Mouse (Mus musculus): Measurements from ENCODE around the gene Olfr102.

Gene Olfr102

DNA sequence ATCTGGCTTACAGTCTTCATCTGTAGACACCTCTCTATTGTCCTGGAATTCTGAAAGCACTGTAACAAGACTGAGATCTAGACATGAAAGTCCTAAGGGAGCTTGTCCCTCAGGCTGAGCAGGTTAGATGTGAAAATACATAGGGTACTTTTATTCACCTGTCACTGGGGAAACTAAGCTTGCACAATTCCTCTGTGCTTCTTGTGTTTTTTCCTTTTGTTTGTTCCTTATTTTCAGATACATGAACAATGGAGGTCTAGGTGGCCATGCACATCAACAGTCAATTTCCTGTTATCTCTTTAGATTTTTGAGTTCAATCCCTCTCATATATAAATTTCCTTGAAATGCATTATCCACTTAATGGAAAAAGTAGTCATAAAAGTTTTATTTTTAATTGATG is at the start of gene Olfr102:
Olfr102 (minus strand) TSS at position 101 of the 400 bp plus-strand sequence.
- DNase-seq (ENCODE audit: low spot score): no peak

DNA sequence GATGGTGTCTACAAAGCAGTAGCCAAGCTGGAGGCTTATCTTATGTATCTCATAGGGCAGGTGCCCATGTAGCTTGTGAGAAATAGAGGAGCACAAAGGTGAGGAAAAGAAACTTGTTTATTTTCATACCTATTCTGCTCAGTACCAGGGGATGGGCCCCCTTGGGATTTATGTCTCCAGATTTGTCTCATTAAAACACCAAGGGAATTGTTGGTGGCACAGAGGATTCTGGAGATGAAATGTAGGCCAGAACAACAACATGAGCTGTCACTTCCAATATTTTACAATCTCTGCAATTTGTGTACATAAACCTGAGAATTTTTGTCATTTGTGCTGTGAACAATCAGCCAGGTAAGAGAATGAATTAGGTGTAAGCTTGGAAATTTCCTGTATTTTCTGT is 42.4 kb upstream of the Olfr102 start, which contains the start of gene Olfr104-ps:
Olfr104-ps (plus strand) TSS at position 301 of the 400 bp plus-strand sequence.
- no peak for DNase-seq (ENCODE audit: low spot score)

DNA sequence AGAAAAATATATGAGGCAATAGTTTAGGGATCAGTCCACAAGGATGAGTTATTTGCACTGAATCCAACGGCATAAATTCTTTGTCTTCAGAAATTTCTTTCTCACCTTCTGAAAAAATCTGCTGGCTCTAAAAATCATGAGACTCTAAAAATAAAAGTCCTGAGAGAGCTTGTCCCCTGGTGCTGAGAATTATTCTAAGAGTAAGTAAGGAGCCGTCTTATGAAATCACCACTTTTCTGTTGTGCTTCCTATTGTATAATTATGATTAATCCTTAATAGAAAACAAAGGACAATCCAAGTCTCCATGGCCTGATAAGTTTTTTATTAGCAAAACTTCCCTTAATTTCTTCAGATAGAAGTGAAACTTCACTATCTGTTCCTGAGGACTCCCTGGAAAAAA is 22.7 kb upstream of the Olfr102 start, which contains the start of gene Olfr103:
Olfr103 (minus strand) TSS at position 101 of the 400 bp plus-strand sequence.
- DNase-seq (ENCODE audit: low spot score): no peak

DNA sequence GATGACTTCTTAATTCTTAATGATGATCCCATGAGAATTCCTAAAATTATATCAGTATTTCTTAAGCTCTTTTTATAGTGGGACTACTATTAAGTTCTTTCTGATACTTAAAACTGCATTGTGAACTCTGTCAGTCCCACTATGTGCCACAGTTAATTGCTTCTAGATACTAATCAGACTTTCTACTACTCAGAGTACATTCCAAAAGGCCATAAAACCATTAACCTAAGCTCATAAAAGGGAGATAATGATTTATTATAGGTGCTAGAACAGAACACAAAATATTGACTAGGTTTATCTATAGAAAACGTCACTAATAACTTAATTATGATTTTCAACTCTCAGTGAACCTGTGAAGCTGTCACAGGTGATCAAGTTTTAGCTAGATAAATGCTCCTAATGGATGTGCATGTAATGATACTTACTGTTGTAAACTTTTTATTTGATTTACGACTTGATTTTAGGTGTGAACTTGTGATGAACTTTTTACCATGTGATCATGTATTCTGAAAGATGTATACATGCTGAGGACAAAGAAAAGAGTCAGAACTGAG is 6.6 kb downstream of the Olfr102 start:
- DNase-seq (ENCODE audit: low spot score): no peak

DNA sequence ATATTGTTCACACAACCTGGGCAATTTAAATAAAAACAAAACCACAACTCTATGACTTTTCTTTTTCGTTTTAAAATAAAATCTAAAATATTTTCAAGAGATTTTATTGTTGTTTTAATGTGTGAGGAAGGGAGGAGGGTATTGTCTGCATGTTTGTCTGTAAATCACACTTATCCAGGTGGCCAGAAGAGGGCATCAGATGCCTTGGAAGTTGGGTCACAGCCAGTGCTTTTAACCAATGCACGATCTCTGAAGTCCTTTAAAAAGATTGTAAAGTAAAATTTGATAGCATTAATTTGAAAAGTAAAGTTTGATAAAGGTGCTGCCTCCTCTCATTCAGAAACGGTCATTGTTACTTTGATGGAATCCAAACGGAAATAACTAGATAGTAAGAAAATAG is 8.4 kb downstream of the Olfr102 start:
- peak; percentile 14 for DNase-seq (ENCODE audit: low spot score)

DNA sequence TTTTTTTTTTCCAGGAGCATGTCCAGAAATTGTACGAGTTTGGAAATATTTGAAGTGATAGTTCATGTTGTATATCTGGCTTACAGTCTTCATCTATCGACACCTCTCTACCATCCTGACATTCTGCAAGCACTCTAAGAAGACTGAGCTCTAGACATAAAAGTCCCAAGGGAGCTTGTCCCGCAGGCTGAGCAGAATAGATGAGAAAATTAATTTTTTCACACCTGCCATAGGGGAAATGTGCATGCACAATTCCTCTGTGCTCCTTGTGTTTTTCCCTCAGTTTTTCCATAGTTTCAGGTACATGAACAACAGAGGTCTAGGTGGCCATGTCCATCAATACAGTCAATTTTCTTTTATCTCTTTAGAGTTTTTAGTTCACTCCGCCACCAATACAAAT is 12.6 kb downstream of the Olfr102 start, which contains the start of gene Olfr101:
Olfr101 (minus strand) TSS at position 101 of the 400 bp plus-strand sequence.
- DNase-seq (ENCODE audit: low spot score): no peak

DNA sequence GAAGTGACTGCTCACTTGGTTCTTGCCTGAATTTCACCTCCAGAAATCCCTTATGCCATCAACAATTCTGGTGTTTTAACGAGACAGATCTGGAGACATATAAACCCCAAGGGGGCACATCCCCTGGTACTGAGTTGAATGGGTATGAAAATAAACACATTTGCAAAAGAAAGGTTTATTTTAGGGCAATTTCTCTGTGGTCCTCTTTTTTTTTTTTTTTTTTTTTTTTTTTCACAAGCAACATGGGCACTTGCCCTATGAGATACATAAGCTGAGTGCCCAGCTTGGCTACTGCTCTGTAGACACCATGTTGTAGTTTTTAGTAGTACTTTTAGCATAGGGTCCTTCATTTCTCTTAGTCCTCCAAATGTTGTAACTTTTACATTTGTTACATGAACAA is 33.5 kb downstream of the Olfr102 start, which contains the start of gene Olfr99:
Olfr99 (minus strand) TSS at position 101 of the 400 bp plus-strand sequence.
- DNase-seq (ENCODE audit: low spot score): no peak

DNA sequence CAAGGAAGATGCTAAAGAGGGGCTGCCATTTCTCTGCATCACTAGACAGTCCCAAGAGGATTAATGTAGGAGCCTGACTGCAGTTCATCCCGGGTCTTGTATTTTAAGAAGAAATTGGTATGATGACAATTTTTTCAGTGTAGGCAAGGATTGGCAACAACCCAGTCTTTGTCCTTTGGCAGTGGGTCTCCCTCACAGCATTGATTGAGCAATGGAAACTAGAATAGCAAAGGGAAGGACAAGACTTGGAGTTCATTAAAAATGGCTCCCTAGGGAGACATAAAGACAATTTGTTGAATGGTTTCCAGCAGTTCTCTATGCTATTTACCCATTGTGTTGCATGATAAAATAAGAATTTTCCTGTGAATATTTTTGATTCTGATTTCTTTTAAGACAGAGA is 36.5 kb downstream of the Olfr102 start:
- DNase-seq (ENCODE audit: low spot score): no peak

DNA sequence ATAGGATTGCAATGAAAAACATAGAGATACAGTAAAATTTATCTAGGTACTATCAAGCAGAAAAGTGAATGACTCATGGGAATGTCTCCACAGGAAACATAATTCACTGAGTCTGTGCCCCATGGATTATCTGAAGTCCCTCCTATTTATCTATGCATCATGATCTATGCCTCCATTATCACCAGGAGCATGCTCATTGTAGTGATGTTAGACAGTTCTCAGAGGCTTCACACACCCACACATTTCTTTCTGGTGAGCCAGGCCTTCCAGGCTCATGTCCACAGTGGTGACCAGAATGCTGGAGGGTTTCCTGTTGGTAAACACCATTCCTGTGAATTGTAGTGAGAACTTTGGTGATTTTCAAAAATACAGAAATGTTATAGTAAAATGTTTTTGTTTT is 40.3 kb downstream of the Olfr102 start:
- no peak for DNase-seq (ENCODE audit: low spot score)

DNA sequence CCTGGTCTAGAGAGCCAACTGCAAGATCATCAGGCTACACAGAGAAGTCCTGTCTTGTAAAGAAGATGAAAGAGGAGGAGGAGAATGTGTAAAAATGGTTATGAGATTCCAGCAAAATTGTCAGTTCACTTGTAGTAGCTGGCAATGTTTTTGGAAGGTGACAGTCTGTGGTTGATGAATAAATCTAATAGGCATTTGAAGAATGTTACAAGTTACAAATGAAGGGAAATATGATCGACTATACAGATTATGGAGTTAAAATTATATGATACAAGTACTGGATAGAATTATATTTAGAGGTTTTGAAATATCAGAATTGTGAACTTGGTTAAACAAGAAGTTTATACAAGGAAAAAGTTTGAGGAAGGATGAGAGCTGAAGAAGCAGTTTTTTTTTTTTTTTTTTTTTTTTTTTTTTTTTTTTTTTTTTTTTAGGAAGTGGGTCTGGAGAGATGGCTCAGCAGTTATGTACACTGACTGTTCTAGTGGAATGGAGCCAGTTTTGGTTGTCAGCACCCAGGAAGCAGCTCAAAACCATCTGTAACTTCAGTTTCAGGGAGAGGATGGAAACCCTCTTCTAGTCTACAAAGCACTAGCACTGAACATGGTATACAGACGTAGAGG is 41.1 kb downstream of the Olfr102 start:
- no peak for DNase-seq (ENCODE audit: low spot score)

DNA sequence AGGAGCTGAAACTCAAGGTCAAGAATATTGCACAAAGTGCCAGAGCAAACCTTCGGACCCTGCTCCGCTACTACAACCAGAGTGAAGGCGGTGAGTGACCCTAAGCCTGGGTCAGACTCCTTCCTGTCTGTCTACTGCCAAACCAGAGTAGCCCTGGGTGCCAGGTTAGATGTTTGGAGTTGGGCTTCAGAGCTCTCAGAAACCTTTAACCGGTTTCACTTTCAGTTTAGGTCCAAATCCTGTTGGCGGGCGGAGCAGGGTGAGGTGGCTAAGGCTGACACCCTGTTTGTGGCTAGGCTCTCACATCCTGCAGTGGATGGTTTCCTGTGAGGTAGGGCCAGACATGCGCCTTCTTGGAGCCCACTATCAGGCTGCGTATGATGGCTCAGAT is 46.2 kb downstream of the Olfr102 start:
- DNase-seq (ENCODE audit: low spot score): no peak

DNA sequence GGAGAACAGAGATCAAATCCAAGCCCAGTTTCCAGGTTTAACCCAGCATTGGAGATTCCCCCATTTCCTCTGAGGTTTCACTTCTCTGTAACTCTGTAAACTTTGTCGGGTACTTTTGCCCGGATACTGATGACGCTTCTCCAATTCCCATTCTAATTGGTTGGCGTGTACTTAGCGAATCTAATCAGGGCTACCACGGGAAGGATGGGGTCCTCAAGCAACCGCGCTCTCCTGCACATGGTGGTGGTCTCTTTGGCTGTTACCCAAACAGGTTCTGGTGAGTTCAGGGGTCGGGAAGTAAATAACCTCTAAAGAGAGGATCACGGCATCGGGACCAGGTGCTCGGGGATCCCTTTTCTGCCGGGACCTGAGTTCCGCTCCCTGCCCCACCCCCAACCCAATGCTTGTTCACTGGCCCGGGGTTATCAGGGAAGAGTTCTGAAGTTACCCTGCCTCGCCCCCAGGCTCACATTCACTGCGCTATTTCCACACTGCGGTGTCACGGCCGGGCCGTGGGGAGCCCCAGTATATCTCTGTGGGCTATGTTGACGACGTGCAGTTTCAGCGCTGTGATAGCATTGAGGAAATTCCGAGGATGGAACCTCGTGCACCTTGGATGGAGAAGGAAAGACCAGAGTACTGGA is 46.7 kb downstream of the Olfr102 start, which contains the start of gene H2-M3:
H2-M3 (plus strand) TSS at position 163 of the 644 bp plus-strand sequence.
- peak; percentile 85 for DNase-seq (ENCODE audit: low spot score)

DNA sequence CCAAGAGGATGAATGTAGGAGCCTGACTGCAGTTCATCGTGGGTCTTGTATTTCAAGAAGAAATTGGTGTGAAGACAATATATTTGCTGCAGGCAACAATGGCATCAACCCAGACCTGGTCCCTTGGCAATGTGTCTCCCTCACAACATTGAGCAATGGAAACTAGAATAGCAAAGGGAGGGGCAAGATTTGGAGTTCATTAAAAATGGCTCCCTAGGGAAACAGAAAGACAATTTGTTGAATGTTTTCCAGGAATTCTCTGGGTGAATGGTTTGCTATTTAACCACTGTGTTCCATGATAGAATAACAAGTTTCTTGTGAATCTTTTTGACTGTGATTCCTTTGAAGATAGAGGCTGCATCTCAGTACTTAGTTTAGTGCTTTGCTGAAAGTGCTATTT is 53.2 kb downstream of the Olfr102 start, which contains the start of gene Olfr98:
Olfr98 (minus strand) TSS at position 124 of the 400 bp plus-strand sequence.
- no peak for DNase-seq (ENCODE audit: low spot score)
